Mouse (Mus musculus) Patski (cell line): ENCODE measurements around the gene Rgs9. TPM values are rescaled to one million over a fixed set of nuclear protein-coding genes. Genes with fewer than 3 reads are reported as not detected.

Experiments
- ATAC-seq: fragments of 100-300 bp; one replicate; pipeline ENCODE4 v1.8.0; 2021
- CTCF ChIA-PET: fragments of 350-600 bp; sonication (Branson Sonifier 250); formaldehyde crosslinking; loops from one replicate; lab custom pipeline; 2022; ENCODE audit warnings: inconsistent platforms; lab: Charles Lee
- POLR2A ChIA-PET: fragments of 350-600 bp; sonication (Branson Sonifier 250); formaldehyde crosslinking; loops from one replicate; lab custom pipeline; 2022; ENCODE audit warnings: antibody characterized with exemption, inconsistent platforms; lab: Charles Lee
- DNase-seq: peaks from one replicate; pipeline ENCODE4 v3.0.0-alpha.2; 2011; ENCODE audit warnings: low read depth, low spot score
- H3K27me3 ChIP-seq: fragments of 371-371 bp; one replicate; pipeline ENCODE4 v1.5.1; 2021
- CTCF ChIP-seq: fragments of 100-300 bp; IDR thresholded peaks from one replicate; pipeline ENCODE4 v1.5.1; 2021
- in situ Hi-C: fragments of 300-500 bp; cut with MboI; formaldehyde crosslinking; loops from 3 replicates; pipeline ENCODE4 v1.11.1; 2018; ENCODE audit warnings: low pct_unique_long_range_greater_than_20kb, mixed read lengths
- polyA plus RNA-seq: library from polyadenylated mRNA; unstranded; gene quantifications from one replicate; pipeline ENCODE4 v1.2.3, GENCODE M21; 2021

The Rgs9 gene
- polyA plus RNA-seq, 1 experiment from 2014 or later = 3.3 TPM

GRCm38 (mm10) chr11:109269662-109270341 is 28.1 kb downstream of the Rgs9 start:
- H3K27me3 ChIP-seq = no peaks in the 10 kb centered on the region
- ATAC-seq (no peak), DNase-seq (no peak)
- ChIA-PET CTCF (interaction anchor here (0.7 kb wide), 1 partner anchor 17 kb away, joined by 3 read pairs; no protein-coding TSS in a partner anchor), POLR2A (no interaction called here)
- in situ Hi-C loops = no loop called here
- TF ChIP-seq CTCF = no peak

GRCm38 (mm10) chr11:109269283-109269661 is 28.7 kb downstream of the Rgs9 start:
- TF ChIP-seq CTCF = no peak
- in situ Hi-C loops = no loop called here
- no peak for DNase-seq
- ChIA-PET CTCF (interaction anchor here (1.5 kb wide), 1 partner anchor 12 kb away, joined by 3 read pairs; no protein-coding TSS in a partner anchor), POLR2A (no interaction called here)
- no peaks in the 10 kb centered on the region for H3K27me3 ChIP-seq
- ATAC-seq = no peak

- in situ Hi-C loops = no loop called here
- ATAC-seq = no peak
- H3K27me3 ChIP-seq = no peaks in the 10 kb centered on the region
- ChIA-PET POLR2A (no interaction called here), CTCF (interaction anchor here (1.4 kb wide), 1 partner anchor 10 kb away, joined by 3 read pairs; no protein-coding TSS in a partner anchor)
- no peak for DNase-seq
- TF ChIP-seq CTCF = no peak
These were observed 31.6 kb downstream of the Rgs9 start for GRCm38 (mm10) chr11:109266161-109266910.

- ChIA-PET POLR2A (no interaction called here), CTCF (no interaction called here)
- H3K27me3 ChIP-seq = no peaks in the 10 kb centered on the region
- DNase-seq (no peak), ATAC-seq (no peak)
- in situ Hi-C loops = no loop called here
- TF ChIP-seq CTCF = no peak
These were observed 33.7 kb downstream of the Rgs9 start for GRCm38 (mm10) chr11:109264159-109264768.

GRCm38 (mm10) chr11:109260561-109260960 is 37.4 kb downstream of the Rgs9 start:
- no peaks in the 10 kb centered on the region for H3K27me3 ChIP-seq
- no peak for ATAC-seq
- ChIA-PET POLR2A (no interaction called here), CTCF (no interaction called here)
- TF ChIP-seq CTCF = no peak
- no peak for DNase-seq
- in situ Hi-C loops = no loop called here

DNA sequence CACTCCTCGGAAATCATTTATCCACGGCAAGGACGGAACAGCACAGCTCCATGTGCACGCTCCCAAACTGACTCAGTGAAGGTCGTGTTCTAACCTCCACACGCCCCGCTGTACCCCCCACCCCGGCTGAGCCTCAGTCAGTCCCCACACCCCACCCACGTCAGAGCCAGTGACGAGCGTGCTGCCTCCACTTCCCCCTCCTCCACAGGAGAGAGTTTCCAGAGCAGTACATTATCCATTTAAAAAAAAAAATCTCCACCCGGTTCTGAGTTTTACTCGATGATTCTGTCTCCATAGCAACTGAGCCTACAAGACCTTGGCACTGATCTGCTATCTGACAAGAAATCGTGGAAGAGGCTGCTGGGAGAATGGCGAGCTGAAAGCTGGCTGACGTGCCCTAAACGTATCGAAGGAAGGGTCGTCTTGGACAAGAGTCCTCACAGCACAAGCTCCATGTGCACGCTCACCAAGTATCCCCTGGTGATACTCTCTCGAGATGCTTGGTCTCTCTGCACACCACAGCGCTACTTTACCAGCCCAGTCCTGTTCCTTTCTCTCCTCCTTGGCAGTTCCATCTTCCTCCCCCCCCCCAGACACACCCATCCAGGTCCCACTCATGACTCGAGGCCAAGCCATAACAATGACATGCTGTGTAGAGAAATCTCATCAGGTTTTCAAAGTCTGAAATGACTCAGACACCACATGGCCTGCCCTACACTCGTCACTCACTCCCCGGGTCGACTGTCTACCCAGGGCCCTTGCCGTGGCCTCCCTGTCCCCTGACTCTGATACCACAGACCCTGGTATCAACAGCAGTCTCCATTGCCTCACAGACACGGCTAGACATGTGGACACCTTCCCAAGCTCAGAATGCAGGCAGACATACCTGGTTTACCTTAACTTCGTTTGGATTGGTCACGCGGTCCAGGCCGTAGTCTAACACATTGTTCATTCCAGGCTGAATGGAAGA is 38.7 kb downstream of the Rgs9 start:
- ChIA-PET POLR2A (no interaction called here), CTCF (no interaction called here)
- ATAC-seq (no peak), DNase-seq (no peak)
- H3K27me3 ChIP-seq = peaks cover 3% of the 10 kb centered on the region
- in situ Hi-C loops = no loop called here
- no peak for TF ChIP-seq CTCF

DNA sequence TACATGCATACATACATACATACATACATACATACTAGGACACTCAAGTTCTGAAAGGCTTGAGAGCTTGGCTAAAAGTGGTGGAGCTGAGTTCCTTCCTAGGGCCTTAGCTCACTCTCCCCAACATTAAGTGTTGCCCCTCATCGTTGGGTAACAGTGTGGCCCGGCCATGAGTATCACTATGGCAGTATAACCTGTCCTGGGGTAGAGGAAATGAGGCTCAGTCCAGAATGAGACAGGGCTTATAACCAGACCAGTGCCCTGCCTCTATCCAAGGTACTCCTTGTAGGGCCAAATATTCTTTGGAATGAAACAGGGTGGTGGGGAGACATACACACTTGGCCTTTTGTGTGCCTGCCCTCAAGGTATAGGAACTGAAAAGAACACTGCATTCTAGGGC is 40.1 kb downstream of the Rgs9 start:
- CTCF ChIA-PET = interaction anchor here (1.4 kb wide), 1 partner anchor 11 kb away, joined by 3 read pairs; no protein-coding TSS in a partner anchor
- H3K27me3 ChIP-seq = peaks cover 8% of the 10 kb centered on the region
- ATAC-seq (no peak), DNase-seq (no peak)
- no peak for TF ChIP-seq CTCF
- in situ Hi-C loops = no loop called here
- POLR2A ChIA-PET = no interaction called here

DNA sequence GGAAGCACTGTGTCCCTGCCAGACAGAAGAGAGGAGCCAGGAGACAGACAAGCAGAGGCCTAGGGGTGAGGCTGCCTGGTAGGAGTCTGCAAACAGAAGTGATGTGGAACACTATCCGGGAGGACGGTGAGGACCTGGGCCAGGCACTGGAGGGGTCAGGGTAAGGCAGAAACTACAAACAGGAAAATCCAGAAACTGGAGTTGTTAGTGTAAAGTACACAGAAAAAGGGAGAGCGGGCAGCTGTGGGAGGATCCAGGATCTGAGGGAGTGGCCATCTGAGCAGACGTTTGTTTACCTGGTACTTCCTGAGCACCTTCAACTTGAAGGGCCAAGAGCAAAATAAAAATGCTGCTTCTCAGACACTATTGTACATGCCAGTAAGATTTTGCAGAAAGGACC is 42.9 kb downstream of the Rgs9 start:
- DNase-seq (no peak), ATAC-seq (no peak)
- CTCF ChIA-PET = interaction anchor here (1.1 kb wide), 1 partner anchor 162 kb away, joined by 3 read pairs; no protein-coding TSS in a partner anchor
- in situ Hi-C loops = no loop called here
- TF ChIP-seq CTCF = no peak
- POLR2A ChIA-PET = no interaction called here
- H3K27me3 ChIP-seq = peaks cover 21% of the 10 kb centered on the region

GRCm38 (mm10) chr11:109252483-109252882 is 45.4 kb downstream of the Rgs9 start:
- in situ Hi-C loops = no loop called here
- CTCF ChIA-PET = interaction anchor here (1.2 kb wide), 1 partner anchor 18 kb away, joined by 3 read pairs; no protein-coding TSS in a partner anchor

DNA sequence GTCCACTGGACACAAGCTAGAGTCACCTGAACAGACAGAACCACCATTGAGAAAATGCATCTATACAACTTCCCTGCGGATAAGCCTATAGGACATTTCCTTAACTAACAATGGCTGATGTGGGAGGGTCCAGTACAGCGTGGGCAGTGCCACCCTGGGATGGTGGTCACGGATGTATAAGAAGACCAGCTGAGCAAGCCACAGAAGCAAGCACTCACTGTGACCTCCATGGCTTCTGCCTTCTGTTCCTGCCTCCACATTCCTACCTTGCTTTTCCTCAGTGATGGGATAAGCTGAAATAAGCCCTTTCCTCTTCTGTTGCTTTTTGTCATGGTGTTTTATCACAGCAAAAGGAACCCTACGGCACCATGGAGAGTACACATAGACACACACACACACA is 47.4 kb downstream of the Rgs9 start:
- in situ Hi-C loops = no loop called here
- peaks cover 24% of the 10 kb centered on the region for H3K27me3 ChIP-seq
- DNase-seq (no peak), ATAC-seq (no peak)
- ChIA-PET CTCF (no interaction called here), POLR2A (interaction anchor here (0.6 kb wide), 1 partner anchor 642 kb away, joined by 3 read pairs; no protein-coding TSS in a partner anchor)
- no peak for TF ChIP-seq CTCF

More at GRCm38 (mm10) chr11:109252483-109252882, 45.4 kb downstream of the Rgs9 start:
- peaks cover 24% of the 10 kb centered on the region for H3K27me3 ChIP-seq
- ATAC-seq (no peak), DNase-seq (no peak)
- no peak for TF ChIP-seq CTCF
- POLR2A ChIA-PET = no interaction called here
